Mouse (Mus musculus) ES-Bruce4 (cell line): Measurements from ENCODE around the gene Rnf144b. TPM values are rescaled to one million over a fixed set of nuclear protein-coding genes. Genes with fewer than 3 reads are reported as not detected.

ENCODE experiments used
- H3K27ac ChIP-seq: 2 replicates; pipeline ENCODE4 v1.5.1; 2012; ENCODE audit warnings: low read length, inconsistent platforms; ENCODE audit not compliant: insufficient read depth
- H3K27me3 ChIP-seq: 2 replicates; pipeline ENCODE4 v1.6.1; 2012; ENCODE audit warnings: mild to moderate bottlenecking, low read length, inconsistent platforms; ENCODE audit not compliant: control insufficient read depth, poor library complexity, insufficient read depth, severe bottlenecking
- H3K36me3 ChIP-seq: 2 replicates; pipeline ENCODE4 v1.6.1; 2012; ENCODE audit warnings: inconsistent platforms, mild to moderate bottlenecking, low read length, moderate library complexity; ENCODE audit not compliant: control insufficient read depth, poor library complexity, insufficient read depth, severe bottlenecking
- H3K4me1 ChIP-seq: one replicate; pipeline ENCODE4 v1.8.1; 2011; ENCODE audit warnings: low read length; ENCODE audit not compliant: control insufficient read depth, insufficient read depth
- H3K4me3 ChIP-seq: 2 replicates; pipeline ENCODE4 v1.5.1; 2011; ENCODE audit warnings: low read depth, mild to moderate bottlenecking, low read length
- H3K9ac ChIP-seq: 2 replicates; pipeline ENCODE4 v1.6.1; 2012; ENCODE audit warnings: low read depth, mild to moderate bottlenecking, inconsistent platforms; ENCODE audit not compliant: poor library complexity, severe bottlenecking
- H3K9me3 ChIP-seq: replicated peaks from 2 replicates; pipeline ENCODE4 v1.6.1; 2012; ENCODE audit warnings: mild to moderate bottlenecking, low read length, inconsistent platforms; ENCODE audit not compliant: control insufficient read depth, poor library complexity, insufficient read depth, severe bottlenecking
- CTCF ChIP-seq: IDR thresholded peaks from one replicate; pipeline ENCODE4 v1.8.1; 2011; ENCODE audit warnings: low read depth, low read length
- EP300 ChIP-seq: IDR thresholded peaks from 2 replicates; pipeline ENCODE4 v1.6.1; 2011; ENCODE audit warnings: low read depth, low read length; ENCODE audit not compliant: insufficient read depth
- POLR2A ChIP-seq: IDR thresholded peaks from one replicate; pipeline ENCODE4 v1.8.1; 2011; ENCODE audit warnings: low read length; ENCODE audit not compliant: insufficient read depth
- polyA plus RNA-seq: library from polyadenylated mRNA; stranded (reverse); fragments of >200 nt; gene quantifications from 2 replicates; pipeline ENCODE4 v1.2.4, GENCODE M21; 2011; ENCODE audit warnings: low read depth; ENCODE audit not compliant: missing spikeins, insufficient read depth, insufficient read length

The Rnf144b gene
- polyA plus RNA-seq, 1 experiment = 1.6 TPM

DNA sequence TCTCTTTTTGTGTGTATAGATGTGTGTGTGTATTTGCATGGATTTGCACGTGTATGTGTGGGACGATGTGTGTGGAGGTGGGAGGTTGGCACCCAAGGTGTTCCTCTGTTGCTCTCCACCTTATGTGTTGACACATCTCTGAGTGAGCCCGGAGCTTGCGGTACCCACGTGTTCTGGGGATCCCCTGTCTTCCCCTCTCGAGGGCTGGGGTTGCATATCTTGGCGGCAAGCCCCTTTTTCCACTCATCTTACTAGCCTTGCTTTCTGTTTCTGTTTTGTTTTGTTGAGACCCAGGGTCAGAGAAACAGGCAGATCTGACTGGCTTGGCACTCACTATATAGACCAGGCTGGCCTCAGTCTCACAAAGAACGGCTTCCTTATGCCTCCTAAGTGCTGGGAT, 10.6 kb downstream of the Rnf144b start:
- Histone ChIP-seq H3K9me3 (no peaks in the 10 kb centered on the region), H3K4me3 (no peak overlapping the region), H3K4me1 (no peaks in the 10 kb centered on the region), H3K36me3 (no peaks in the 10 kb centered on the region), H3K9ac (no peak overlapping the region), H3K27ac (no peak overlapping the region), H3K27me3 (no peaks in the 10 kb centered on the region)
- TF ChIP-seq EP300 = no peak
- TF ChIP-seq CTCF = no peak
- no peak for TF ChIP-seq POLR2A

DNA sequence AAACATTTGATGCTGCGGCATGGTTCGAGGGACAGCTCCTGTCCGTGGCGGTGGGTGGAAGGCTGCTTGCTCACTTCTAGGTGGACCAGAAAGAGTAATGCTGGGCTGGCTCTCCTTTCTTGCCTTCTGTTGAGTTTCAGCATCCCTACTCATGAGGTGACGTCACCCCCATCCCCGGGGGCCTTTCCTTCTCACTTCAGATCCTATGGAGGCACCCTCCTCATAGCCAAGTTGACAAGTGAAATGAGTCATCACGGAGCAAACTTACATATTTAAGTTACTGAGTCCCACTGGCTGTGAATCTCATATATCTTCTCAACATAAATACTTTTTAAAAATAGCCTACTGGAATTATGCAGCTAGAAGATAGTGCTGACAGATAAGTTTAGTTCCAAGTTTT, 12.4 kb downstream of the Rnf144b start:
- Histone ChIP-seq H3K27ac (no peak overlapping the region), H3K9ac (no peak overlapping the region), H3K27me3 (no peaks in the 10 kb centered on the region), H3K36me3 (no peaks in the 10 kb centered on the region), H3K9me3 (no peaks in the 10 kb centered on the region; the same call in 1 of the 2 replicates), H3K4me1 (no peaks in the 10 kb centered on the region), H3K4me3 (no peak overlapping the region)
- TF ChIP-seq CTCF = no peak
- TF ChIP-seq EP300 = no peak
- TF ChIP-seq POLR2A = no peak

DNA sequence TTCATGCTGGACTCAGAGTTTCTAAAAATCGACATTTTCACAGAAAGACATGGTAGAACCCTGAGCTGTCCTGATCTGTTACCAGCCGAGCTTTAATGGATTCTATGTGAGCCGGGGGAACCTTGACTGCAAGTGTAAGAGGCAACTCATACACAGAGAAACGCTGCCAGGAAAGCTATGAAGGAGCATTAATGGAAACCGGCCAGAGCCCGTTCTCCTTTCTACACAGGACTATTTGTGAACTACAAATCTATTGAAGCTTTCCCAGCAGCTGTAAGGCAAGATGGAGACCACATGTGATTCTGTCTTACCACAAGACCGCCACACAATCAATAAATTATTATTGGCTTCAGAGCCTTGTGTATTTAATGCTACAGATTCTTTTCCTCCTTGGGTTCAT, 13.3 kb downstream of the Rnf144b start:
- no peaks in the 10 kb centered on the region; the same call in 1 of the 2 replicates for H3K9me3 ChIP-seq
- H3K27me3 ChIP-seq = no peaks in the 10 kb centered on the region; the same call in 1 of the 2 replicates
- H3K27ac ChIP-seq = no peak overlapping the region
- TF ChIP-seq CTCF = no peak
- TF ChIP-seq EP300 = no peak
- no peak for TF ChIP-seq POLR2A
- no peak overlapping the region for H3K9ac ChIP-seq
- H3K4me1 ChIP-seq = no peaks in the 10 kb centered on the region
- no peak overlapping the region for H3K4me3 ChIP-seq
- H3K36me3 ChIP-seq = no peaks in the 10 kb centered on the region

DNA sequence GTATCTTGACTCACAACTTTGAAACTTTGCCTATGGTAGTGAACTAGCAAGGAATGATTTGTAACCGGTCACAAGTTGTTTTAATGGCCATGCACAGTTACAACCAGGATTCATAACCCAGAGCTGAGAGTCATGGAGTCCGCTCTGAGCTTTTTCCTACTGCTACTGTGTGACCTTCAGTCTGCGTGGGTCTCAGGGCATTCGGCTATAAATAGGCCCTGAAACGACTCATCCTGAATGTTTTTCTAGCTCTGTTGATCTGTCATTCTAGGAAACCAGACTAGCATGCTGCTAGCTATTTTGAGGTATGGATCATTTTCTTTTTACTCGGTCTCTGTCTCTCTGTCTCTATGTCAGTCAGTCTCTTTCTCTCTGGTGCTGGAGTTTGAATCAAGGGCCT, 20.3 kb downstream of the Rnf144b start:
- Histone ChIP-seq H3K4me3 (no peak overlapping the region), H3K36me3 (no peaks in the 10 kb centered on the region), H3K27me3 (no peaks in the 10 kb centered on the region; the same call in 1 of the 2 replicates), H3K27ac (no peak overlapping the region), H3K4me1 (no peaks in the 10 kb centered on the region), H3K9ac (no peak overlapping the region), H3K9me3 (no peaks in the 10 kb centered on the region; the same call in 1 of the 2 replicates)
- TF ChIP-seq POLR2A = no peak
- TF ChIP-seq EP300 = no peak
- no peak for TF ChIP-seq CTCF

DNA sequence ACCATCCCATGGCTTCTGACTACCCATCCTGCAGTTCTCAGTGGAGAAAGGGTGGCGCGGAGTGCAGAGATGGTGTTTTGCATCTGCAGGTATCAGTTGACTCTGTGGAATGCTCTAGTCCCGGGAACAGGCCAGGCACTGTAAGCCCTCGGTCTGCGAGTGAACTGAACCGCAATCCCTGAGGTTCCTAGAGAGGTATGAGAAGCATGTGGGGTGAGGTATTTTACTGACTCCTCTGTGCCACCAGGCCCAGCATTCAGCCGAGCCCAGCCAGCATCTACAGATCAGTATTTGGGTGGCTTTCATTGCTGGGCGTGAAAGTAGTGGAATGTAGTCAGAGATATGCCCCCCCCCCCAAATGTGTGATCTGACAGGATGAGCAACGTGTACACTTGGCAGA, 23.5 kb downstream of the Rnf144b start:
- H3K27ac ChIP-seq = no peak overlapping the region
- no peaks in the 10 kb centered on the region for H3K4me1 ChIP-seq
- H3K27me3 ChIP-seq = no peaks in the 10 kb centered on the region
- no peaks in the 10 kb centered on the region for H3K9me3 ChIP-seq
- no peak for TF ChIP-seq EP300
- TF ChIP-seq POLR2A = no peak
- no peak for TF ChIP-seq CTCF
- no peaks in the 10 kb centered on the region for H3K36me3 ChIP-seq
- H3K4me3 ChIP-seq = no peak overlapping the region
- no peak overlapping the region for H3K9ac ChIP-seq

DNA sequence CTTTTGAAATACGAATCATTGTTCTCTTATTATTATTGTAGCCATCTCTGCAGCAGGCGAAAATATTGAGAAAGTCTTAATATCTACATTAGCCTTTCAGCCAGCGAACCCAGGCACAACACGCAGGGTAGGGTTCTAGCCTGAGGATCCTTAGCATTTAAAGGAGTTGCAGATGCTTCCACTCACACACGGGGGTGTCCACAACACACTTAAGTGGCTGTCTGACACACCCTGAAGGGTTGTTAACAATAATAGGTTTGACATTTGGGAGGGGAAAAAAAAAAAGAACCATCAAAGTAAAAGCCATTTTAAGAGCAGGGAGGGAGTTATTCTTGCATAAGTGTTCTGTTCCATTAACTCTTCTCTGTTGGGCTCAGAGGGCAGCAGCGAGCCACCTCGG, 23.9 kb downstream of the Rnf144b start:
- no peak for TF ChIP-seq EP300
- TF ChIP-seq POLR2A = no peak
- no peak for TF ChIP-seq CTCF

More for the DNA sequence above, 23.9 kb downstream of the Rnf144b start:
- no peaks in the 10 kb centered on the region for H3K36me3 ChIP-seq
- no peak overlapping the region for H3K9ac ChIP-seq
- H3K9me3 ChIP-seq = no peaks in the 10 kb centered on the region
- H3K4me3 ChIP-seq = no peak overlapping the region
- no peaks in the 10 kb centered on the region for H3K4me1 ChIP-seq
- no peak overlapping the region for H3K27ac ChIP-seq
- no peaks in the 10 kb centered on the region for H3K27me3 ChIP-seq
